Mouse (Mus musculus): ENCODE results near the gene Rps6.
A peak's percentile ranks its signal among the peaks of the same experiment; 100 is the strongest.

Gene Rps6

GRCm38 (mm10) chr4:86857113-86858069 lies at the start of gene Rps6:
Rps6 (minus strand) TSS chr4:86857412.
- peak; percentile 96 to 97 for DNase-seq (ENCODE audit: low spot score in 2 of 2)

- no peak for DNase-seq (ENCODE audit: low spot score in 2 of 2)
Observed at GRCm38 (mm10) chr4:86905869-86906268, 48.7 kb upstream of the Rps6 start.

- no peak for DNase-seq (ENCODE audit: low spot score in 2 of 2)
Observed at GRCm38 (mm10) chr4:86904969-86905368, 47.8 kb upstream of the Rps6 start.

GRCm38 (mm10) chr4:86902351-86902750 lies 45.1 kb upstream of the Rps6 start:
- DNase-seq (ENCODE audit: low spot score in 2 of 2): no peak

- no peak for DNase-seq (ENCODE audit: low spot score in 2 of 2)
Observed at GRCm38 (mm10) chr4:86898791-86899474, 41.7 kb upstream of the Rps6 start.

GRCm38 (mm10) chr4:86897411-86897810 lies 40.2 kb upstream of the Rps6 start:
- DNase-seq (ENCODE audit: low spot score in 2 of 2): no peak

GRCm38 (mm10) chr4:86887879-86888278 lies 30.7 kb upstream of the Rps6 start:
- no peak for DNase-seq (ENCODE audit: low spot score in 2 of 2)

- DNase-seq (ENCODE audit: low spot score in 2 of 2): no peak
Observed at GRCm38 (mm10) chr4:86886160-86886878, 29.1 kb upstream of the Rps6 start.

GRCm38 (mm10) chr4:86885790-86886159 lies 28.6 kb upstream of the Rps6 start:
- no peak for DNase-seq (ENCODE audit: low spot score in 2 of 2)

- DNase-seq (ENCODE audit: low spot score in 2 of 2): no peak
Observed at GRCm38 (mm10) chr4:86884945-86885344, 27.7 kb upstream of the Rps6 start.

GRCm38 (mm10) chr4:86882413-86882812 lies 25.2 kb upstream of the Rps6 start:
- DNase-seq (ENCODE audit: low spot score in 2 of 2): no peak

GRCm38 (mm10) chr4:86881178-86881577 lies 24.0 kb upstream of the Rps6 start:
- DNase-seq (ENCODE audit: low spot score in 2 of 2): no peak

- DNase-seq (ENCODE audit: low spot score in 2 of 2): no peak
Observed at GRCm38 (mm10) chr4:86879477-86879876, 22.3 kb upstream of the Rps6 start.

- peak; percentile 67 to 71 for DNase-seq (ENCODE audit: low spot score in 2 of 2)
Observed at GRCm38 (mm10) chr4:86874146-86874847, 17.1 kb upstream of the Rps6 start, which contains the start of gene Acer2. Acer2 (plus strand) TSS chr4:86874396.

GRCm38 (mm10) chr4:86873072-86873471 lies 15.9 kb upstream of the Rps6 start:
- no peak for DNase-seq (ENCODE audit: low spot score in 2 of 2)

- no peak for DNase-seq (ENCODE audit: low spot score in 2 of 2)
Observed at GRCm38 (mm10) chr4:86871988-86872387, 14.8 kb upstream of the Rps6 start.

GRCm38 (mm10) chr4:86864087-86864486 lies 6.9 kb upstream of the Rps6 start:
- no peak for DNase-seq (ENCODE audit: low spot score in 2 of 2)

GRCm38 (mm10) chr4:86858070-86858440 lies 843 bp upstream of the Rps6 start:
- DNase-seq (ENCODE audit: low spot score in 2 of 2): peak in 1 of 2 experiments; percentile 15

GRCm38 (mm10) chr4:86856304-86857112 lies 704 bp downstream of the Rps6 start:
- DNase-seq (ENCODE audit: low spot score in 2 of 2): no peak

- DNase-seq (ENCODE audit: low spot score in 2 of 2): no peak
Observed at GRCm38 (mm10) chr4:86852813-86853590, 4.2 kb downstream of the Rps6 start.
